Comparison of ENCODE assay signal across 9 mouse cellular contexts in genomic region chr2:62807476-62807882, GRCm38 (mm10).
DNase-seq lines count a peak whose midpoint lies in the region; ATAC-seq lines count a peak whose summit lies in the region.
"Had no signal": no experiment of that assay in that cellular context is flagged by ENCODE, and none has a peak within 500 bp of the region (broad histone marks: within the 10 kb centered on the region; RNA-seq: fewer than 3 reads in every experiment).

No protein-coding gene starts in this region.

- H3K4me1 ChIP-seq in midbrain, embryonic 13.5 days (replicated peaks): peaks cover 4% of the 10 kb centered on the region
- H3K4me1 ChIP-seq in stomach, embryonic 15.5 days: no peaks in the 10 kb centered on the region
- H3K4me1 ChIP-seq in heart, embryonic 11.5 days (ENCODE audit: control insufficient read depth, insufficient read depth, low read length): no peaks in the 10 kb centered on the region

- no peak overlapping the region for H3K9ac ChIP-seq in midbrain, embryonic 13.5 days (replicated peaks)
- no peak overlapping the region for H3K9ac ChIP-seq in stomach, embryonic 15.5 days
- H3K9ac ChIP-seq in heart, embryonic 11.5 days (ENCODE audit: low read depth, low read length): no peak overlapping the region
- H3K9ac ChIP-seq: lung, embryonic 14.5 days had no signal

- WGBS in midbrain, embryonic 13.5 days: 8% methylated on average over 3 of the region's 3 CpGs
- WGBS in stomach, embryonic 15.5 days: 27% methylated on average over 3 of the region's 3 CpGs
- WGBS in heart, embryonic 11.5 days (ENCODE audit: insufficient replicate concordance): 66% methylated on average over 3 of the region's 3 CpGs

- DNase-seq in embryo, embryonic 10.5 days (ENCODE audit: low spot score): peak; percentile 33
- no peak for DNase-seq in embryo, embryonic 10 days (ENCODE audit: low spot score)
- peak; percentile 62 for DNase-seq in layer of hippocampus, adult 11-12 months (ENCODE audit: low spot score)
- no peak for DNase-seq in kidney, postnatal 25 days
- DNase-seq in T-cell, adult 2 months (ENCODE audit: low spot score): no peak

- no peaks in the 10 kb centered on the region for H3K9me3 ChIP-seq in midbrain, embryonic 13.5 days
- no peaks in the 10 kb centered on the region for H3K9me3 ChIP-seq in stomach, embryonic 15.5 days
- H3K9me3 ChIP-seq in heart, embryonic 11.5 days (replicated peaks; ENCODE audit: control insufficient read depth, low read length): no peaks in the 10 kb centered on the region

- no peaks in the 10 kb centered on the region for H3K36me3 ChIP-seq in midbrain, embryonic 13.5 days
- no peaks in the 10 kb centered on the region for H3K36me3 ChIP-seq in stomach, embryonic 15.5 days
- H3K36me3 ChIP-seq in heart, embryonic 11.5 days (ENCODE audit: control insufficient read depth, insufficient read depth, low read length): no peaks in the 10 kb centered on the region

- H3K4me2 ChIP-seq in midbrain, embryonic 13.5 days (replicated peaks): no peak overlapping the region
- H3K4me2 ChIP-seq in stomach, embryonic 15.5 days: no peak overlapping the region
- no peak overlapping the region for H3K4me2 ChIP-seq in heart, embryonic 11.5 days
- H3K4me2 ChIP-seq: lung, embryonic 14.5 days had no signal

- peak; percentile 96 for ATAC-seq in midbrain, embryonic 13.5 days
- peak; percentile 43; the same call in 1 of the 2 replicates for ATAC-seq in stomach, embryonic 15.5 days (ENCODE audit: insufficient read depth, low FRiP score, low read depth)
- ATAC-seq in heart, embryonic 11.5 days (replicated peaks; ENCODE audit: insufficient number of reproducible peaks, low FRiP score, low TSS enrichment): no peak

- H3K27me3 ChIP-seq in midbrain, embryonic 13.5 days: no peaks in the 10 kb centered on the region
- H3K27me3 ChIP-seq in stomach, embryonic 15.5 days (replicated peaks): no peaks in the 10 kb centered on the region
- H3K27me3 ChIP-seq in heart, embryonic 11.5 days (ENCODE audit: control insufficient read depth, insufficient read depth, low read length): no peaks in the 10 kb centered on the region

- H3K27ac ChIP-seq in midbrain, embryonic 13.5 days: peak overlapping the region; percentile 31
- H3K27ac ChIP-seq in stomach, embryonic 15.5 days: no peak overlapping the region
- no peak overlapping the region for H3K27ac ChIP-seq in heart, embryonic 11.5 days (ENCODE audit: low read depth, low read length)

- H3K4me3 ChIP-seq in midbrain, embryonic 13.5 days (replicated peaks): no peak overlapping the region
- H3K4me3 ChIP-seq in stomach, embryonic 15.5 days (replicated peaks): no peak overlapping the region
- H3K4me3 ChIP-seq in heart, embryonic 11.5 days (ENCODE audit: low read depth, low read length): no peak overlapping the region

Comparison
In these comparisons a context has a peak if more than half of its experiments do, and no peak if none do; other contexts are left out.
1. DNase-seq: peak in embryo, embryonic 10.5 days (single experiment) and layer of hippocampus, adult 11-12 months (single experiment); none in embryo, embryonic 10 days (single experiment), kidney, postnatal 25 days (0 of 2) and T-cell, adult 2 months (single experiment).